Mouse (Mus musculus) embryo, embryonic 10 days (tissue): ENCODE data around the gene Sulf2.

Experiments used
- DNase-seq: peaks from one replicate; pipeline ENCODE4 v3.0.0-alpha.2; 2015; ENCODE audit warnings: low spot score

The Sulf2 gene

DNA sequence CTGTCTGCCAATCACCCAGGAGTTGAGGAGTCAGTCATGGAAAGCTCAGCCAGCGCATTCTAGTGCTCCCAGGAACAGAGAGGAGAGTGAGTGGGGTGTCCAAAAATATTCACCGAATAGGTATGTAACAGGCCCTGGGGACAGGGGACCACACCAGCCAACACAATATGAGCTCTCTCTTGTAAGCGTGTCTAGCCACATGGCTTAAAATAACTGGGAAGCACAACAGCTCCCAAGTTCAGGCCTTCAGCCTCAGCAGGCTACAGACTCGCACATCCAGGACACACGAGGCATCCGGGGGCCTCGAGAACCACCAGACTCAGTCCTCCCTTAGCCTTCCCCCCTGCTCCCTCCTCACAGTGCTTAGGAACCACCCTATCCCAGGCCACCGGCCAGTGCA, 6.0 kb downstream of the Sulf2 start:
- no peak for DNase-seq

DNA sequence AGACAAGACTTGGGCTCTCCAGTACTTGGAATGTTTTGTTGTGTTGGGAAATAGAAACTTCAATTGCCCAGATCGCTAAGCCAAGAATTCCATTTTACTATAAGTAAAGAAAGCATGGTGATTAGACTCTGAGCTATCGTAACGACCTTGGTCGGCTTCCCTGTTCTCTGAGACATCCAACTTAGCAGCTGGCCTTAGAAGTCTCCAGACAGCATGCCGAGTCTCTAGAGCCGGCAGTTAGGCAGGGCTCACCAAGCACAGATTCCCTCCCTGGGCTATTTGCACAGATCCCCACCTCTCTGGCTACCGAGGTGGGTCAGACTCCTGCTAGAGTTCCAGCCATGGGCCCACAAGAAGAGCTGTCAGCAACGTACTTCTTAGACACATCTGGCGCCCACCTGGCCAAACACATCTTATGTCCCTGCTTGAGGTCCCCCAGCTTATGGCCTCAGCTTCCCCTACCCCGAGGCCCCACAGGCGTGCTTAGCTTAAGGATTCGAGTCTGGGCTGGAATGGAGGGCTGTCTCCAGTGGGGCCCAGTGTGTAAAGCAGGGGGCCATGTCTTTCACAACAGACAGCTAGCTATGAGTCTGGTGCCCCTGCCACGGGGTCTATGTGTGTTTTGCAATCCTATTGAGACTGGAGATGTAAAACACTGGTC, 6.7 kb downstream of the Sulf2 start:
- peak; percentile 80 for DNase-seq

GRCm38 (mm10) chr2:166147930-166148651, 7.4 kb downstream of the Sulf2 start:
- DNase-seq = no peak

DNA sequence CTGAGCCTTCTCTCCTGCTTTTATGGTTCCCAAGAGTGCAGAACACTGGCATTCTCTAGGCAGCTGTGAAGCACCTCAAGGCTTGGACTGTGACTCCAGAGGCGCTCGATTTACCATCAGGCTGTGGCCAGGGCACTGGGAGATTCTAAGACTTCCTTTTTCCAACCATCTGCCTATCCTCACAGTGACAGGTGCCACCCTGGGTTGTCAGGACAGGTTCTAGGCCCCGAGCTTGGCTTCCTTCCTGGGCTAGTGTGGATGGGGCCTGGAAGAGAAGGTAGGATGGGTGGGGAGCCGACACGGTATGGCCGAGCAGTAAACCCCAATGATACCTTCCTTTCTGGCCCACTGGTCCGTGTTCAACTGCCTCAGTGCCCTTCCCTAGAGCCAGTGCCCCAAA, 9.0 kb downstream of the Sulf2 start:
- no peak for DNase-seq

DNA sequence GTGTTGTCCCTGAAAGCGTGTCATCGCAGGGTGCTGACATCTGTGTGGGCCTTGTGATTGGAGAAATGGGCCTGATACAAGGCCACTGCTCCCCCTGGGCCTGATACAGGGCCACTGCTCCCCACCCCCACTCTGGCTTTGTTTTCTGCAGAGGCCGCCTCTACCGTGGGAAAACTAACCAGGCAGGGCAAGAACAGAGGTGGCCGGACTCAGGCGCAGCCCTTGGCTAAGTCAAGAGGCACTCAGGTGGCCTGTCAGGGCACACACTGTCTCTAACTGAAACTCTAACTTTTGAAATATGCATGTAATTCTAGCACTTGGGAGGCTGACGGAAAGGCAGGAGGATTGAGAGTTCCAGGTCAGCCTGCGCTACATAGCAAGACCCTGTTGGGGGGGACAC, 10.4 kb downstream of the Sulf2 start:
- no peak for DNase-seq

DNA sequence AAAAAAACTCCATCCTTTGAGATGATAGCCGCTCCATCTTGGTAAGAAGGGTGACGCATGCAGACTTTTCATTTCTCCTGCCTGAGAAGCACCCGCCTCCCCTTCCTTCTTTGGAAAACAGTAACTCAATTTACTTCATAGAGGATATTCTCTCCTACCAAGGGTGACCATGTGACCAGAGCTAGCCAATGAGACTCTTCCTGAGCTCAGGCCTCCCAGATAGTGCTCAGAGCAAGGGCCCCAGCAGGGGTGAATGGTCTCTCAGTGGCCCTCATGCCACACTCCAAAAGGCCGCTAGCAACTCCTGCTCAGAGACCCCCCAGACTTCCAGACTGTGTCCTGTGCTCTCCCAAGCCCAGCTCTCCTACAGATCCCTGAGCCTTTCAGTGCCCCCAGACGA, 11.6 kb downstream of the Sulf2 start:
- DNase-seq = no peak

- DNase-seq = no peak
Observed at GRCm38 (mm10) chr2:166142561-166143112, 12.8 kb downstream of the Sulf2 start.

GRCm38 (mm10) chr2:166141910-166142309, 13.6 kb downstream of the Sulf2 start:
- DNase-seq = no peak

DNA sequence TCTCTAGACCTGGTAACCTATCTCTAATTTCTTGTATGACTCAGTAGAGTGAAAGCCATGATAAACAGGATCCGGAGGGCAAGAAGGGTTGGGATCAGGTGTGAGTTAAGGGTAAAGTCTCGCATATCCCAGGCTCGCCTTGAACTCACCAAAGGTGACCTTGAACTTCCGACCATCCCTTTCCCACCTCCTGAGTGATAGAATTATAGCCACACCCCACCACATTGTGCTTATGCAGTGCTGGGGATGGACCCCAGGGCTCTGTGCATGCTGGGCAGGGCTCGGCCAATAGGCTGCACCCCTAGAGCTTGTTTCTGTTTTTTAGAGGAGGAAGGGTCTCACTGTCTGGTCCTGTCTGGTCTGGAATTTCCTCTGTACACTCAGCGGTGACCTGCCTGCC, 14.4 kb downstream of the Sulf2 start:
- no peak for DNase-seq

DNA sequence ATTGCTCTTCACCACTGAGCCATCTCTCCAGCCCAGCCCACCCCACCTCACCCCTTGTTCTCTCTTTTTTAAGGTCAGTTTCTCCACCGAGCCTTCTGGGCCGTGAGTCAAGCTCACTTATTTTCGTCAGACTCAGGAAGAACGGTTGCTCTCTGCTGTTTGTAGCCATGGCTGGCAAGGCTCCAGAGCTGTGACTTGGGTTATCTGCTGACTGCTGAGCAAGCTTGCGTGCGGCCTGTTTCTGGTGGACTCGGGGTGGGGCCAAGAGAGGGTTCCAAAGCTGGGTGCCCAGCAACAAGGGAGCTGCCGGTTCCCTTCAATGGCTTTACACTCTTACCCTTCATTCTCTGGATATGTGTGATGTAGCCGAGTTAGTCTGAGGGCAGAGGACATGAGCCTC, 15.0 kb downstream of the Sulf2 start:
- DNase-seq = no peak

DNA sequence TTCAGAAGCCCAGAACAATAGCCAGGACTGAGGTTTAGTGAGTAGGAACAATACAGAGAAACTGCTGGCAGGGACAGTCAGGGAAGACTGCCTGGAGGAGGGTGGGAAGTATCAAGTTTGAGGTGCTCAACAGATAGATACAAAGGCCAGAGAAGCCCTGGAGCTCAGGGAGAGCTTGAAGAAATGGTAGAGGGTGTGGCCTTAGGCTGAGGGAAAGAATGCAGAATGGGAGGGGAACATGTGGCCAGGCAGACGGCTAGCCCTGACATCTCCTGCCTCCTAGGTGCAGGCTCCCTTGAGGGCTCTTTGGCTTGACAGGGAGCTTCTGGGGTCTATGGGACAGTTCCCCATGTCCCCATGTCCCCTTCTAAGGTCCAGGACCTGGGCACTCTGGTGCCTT, 17.2 kb downstream of the Sulf2 start:
- DNase-seq = no peak

DNA sequence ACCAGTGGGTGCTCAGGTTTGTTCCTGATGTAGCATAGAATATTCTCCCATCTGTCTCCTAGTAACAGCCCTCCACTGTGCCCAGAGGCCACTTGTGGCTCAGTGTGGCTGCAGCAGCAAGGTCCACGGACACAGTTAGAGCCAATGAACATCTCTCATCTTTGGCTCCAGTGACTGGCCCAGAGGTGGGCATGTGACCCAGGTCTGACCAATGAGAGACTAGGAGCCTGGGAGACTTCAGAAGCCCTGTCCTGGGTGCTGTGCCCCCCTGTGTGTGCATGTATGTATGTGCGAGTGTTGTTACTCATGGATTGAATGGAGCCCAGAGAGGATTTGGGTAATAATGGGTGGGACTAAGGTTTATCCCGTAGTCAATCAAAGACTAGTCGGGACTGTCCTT, 18.0 kb downstream of the Sulf2 start:
- DNase-seq = no peak

- no peak for DNase-seq
Observed at GRCm38 (mm10) chr2:166135711-166136485, 19.6 kb downstream of the Sulf2 start.

DNA sequence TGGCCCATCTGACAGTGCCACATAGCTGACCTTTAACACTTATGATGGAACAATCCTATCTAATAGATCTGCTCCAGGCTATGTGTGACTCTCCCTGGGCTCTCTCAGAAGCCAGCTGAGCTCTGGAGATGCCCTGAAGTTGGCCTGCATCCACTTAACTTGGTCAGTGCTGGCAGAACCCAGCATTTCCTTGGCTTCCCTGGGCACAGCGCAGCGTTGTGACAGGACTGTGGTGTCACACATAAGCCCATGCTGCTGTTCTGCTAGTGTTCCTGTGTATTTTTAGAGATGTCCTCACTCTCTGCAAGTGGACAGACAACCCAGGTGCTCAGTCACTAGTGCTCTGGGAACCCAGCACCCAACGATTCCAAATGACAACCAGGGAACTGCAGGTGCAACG, 26.7 kb downstream of the Sulf2 start:
- no peak for DNase-seq

GRCm38 (mm10) chr2:166128032-166128431, 27.4 kb downstream of the Sulf2 start:
- no peak for DNase-seq

GRCm38 (mm10) chr2:166126343-166126742, 29.1 kb downstream of the Sulf2 start:
- DNase-seq = no peak

DNA sequence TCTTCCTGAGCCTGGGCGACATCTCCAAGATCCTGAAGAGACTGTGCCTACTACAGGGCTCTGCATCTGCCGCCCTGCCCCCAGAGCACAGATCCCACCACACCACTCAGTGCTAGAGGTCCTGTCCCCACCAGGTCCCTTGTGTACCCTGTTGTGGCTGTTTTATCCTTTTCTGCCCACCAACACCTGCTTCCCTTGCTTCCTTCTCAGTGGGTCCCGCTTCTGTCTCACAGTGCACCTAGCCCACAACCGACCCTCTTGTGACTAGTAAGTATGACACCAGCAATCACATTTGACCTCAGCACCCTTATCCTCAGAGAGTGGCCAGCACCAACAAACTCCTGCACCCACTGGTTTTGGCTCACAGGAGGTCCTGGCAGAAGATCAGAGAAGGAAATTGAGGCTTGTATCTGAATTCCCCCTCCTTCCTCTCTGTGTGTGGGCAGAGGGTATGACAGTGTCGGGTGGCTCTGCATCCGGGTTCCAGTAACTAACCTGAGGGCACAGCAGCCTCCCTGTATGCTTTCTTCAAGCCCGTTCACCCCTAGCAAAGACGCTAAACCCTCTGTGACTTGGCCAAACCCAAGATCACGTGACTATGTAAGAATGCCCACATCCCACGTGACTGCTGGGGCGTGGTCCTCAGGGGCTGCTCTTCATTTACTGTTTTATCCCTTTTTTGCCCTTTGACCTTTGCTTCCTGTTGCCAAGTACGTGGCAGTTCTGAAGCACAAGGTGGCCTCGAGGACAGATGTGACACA, 29.8 kb downstream of the Sulf2 start:
- peak; percentile 40 for DNase-seq

- DNase-seq = no peak
Observed at GRCm38 (mm10) chr2:166125033-166125432, 30.4 kb downstream of the Sulf2 start.

GRCm38 (mm10) chr2:166122781-166123180, 32.7 kb downstream of the Sulf2 start:
- DNase-seq = no peak

DNA sequence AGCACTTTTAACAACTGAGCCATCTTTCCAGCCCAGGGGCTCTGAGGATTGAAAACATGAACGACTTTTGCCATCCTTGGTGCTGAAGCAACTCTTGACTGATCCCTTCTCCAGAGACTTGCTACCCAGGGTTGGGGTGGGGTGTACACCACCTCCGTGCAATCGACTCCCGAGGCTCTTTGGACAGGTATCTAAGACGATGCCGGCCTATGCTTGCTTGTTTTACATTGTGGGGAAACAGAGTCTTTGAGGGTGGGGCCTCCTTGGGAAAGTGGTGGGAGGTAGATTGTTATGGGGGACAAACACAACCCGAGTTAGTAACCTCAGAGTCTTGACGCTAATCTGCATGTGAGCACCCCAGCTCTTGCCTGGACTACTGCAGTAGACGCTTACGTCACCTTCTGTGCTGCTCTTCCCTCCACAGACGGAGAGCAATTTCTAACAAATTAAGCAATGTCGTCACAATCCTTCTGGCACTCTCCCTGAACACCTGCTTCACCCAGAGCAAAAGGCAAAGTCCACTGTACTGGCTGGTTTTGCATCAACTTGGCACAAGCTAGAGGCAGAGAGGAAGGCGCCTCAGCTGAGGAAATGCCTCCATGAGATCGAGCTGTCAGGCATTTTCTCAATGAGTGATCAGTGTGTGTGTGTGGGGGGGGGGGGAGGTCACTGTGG, 33.6 kb downstream of the Sulf2 start:
- DNase-seq = no peak

DNA sequence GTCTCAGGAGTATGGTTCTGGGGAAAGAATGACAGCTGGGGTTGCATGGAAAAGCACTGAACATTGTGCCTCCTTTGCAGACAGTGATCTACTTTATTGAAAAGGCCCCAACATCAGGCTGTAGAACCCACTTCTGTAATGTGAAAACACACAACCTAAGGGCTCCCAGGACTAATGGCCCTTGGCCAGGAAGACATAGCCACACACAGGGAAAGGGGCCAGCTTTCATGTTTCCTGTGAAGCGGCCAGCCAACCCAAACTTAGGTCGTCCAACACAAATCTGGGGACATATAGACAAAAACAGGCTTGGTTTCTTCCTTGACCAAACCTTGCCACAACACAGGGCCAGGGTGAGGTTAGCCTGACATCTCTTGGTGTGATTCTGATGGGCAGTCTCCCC, 35.5 kb downstream of the Sulf2 start:
- DNase-seq = no peak

DNA sequence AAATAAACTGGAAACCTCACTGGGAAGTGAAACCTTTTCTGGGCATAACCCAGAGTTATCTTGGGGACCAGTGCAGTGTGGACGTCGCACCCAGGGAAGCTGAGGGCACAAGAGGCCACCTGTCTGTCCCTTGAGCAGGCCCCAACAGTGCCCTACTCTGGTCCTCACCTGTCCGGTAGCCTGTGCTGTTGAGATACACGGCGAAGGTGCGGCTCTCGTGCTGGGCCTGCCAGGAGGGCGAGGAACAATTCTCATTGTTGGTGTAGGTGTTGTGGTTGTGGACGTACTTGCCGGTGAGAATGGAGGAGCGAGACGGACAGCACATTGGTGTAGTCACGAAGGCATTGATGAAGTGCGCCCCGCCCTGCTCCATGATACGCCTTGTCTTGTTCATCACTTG, 38.8 kb downstream of the Sulf2 start:
- no peak for DNase-seq
